Mouse (Mus musculus): ENCODE measurements around the gene Gsto2. TPM values are rescaled to one million over a fixed set of nuclear protein-coding genes. Genes with fewer than 3 reads are reported as not detected.

The Gsto2 gene
- polyA plus RNA-seq, 1 experiment from 2014 or later, result 1.2 TPM

DNA sequence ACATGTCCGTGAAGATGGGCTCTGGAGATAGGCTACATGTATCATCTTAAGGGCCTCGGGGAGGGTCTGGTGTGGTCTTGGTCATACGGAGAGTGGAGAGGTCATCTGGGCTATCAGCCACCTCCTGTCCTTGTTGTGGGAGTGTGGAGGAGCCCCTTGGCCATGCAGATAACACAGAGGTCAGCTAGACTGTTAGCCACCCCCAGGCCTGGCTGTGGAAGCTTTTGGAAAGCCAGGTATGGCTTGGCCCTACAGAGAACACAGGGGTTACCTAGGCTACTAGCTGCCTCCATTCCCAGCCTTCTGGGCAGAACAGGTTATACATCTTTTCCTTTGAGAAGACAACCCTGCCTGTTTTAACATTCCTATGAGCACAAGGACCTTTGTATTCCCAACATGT lies 2.8 kb upstream of the Gsto2 start:
- Histone ChIP-seq H3K9ac (no peak overlapping the region), H3K9me3 (no peaks in the 10 kb centered on the region), H3K36me3 (peaks cover 19% of the 10 kb centered on the region; the same call in 1 of the 2 replicates), H3K27ac (replicated peaks) (no peak overlapping the region), H3K27me3 (no peaks in the 10 kb centered on the region), H3K4me2 (no peak overlapping the region), H3K4me3 (no peak overlapping the region), H3K4me1 (replicated peaks) (peaks cover 11% of the 10 kb centered on the region)
- 94% methylated on average over 3 of the region's 3 CpGs for WGBS
- no peak for ATAC-seq (ENCODE audit: low FRiP score, low read depth)

DNA sequence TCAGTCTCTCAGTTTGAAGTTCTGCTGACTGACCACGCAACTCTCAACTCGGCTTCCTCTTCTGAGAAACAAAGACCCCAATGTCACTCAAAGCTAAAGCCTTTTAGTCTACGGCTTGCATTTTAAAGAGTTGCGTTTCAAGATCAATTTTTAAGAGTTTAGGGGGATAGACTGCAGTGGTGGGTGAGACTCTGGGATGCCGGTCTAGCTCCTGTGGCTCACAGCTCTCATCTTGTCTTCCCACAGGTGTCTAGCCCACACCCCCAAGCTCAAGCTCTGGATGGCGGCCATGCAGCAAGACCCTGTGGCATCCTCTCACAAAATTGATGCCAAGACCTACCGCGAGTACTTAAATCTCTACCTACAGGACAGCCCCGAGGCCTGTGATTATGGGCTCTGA lies 1.3 kb upstream of the Gsto2 start:
- ATAC-seq (ENCODE audit: low FRiP score, low read depth), result no peak
- Histone ChIP-seq H3K4me2 (no peak overlapping the region), H3K36me3 (peaks cover 19% of the 10 kb centered on the region; the same call in 1 of the 2 replicates), H3K27me3 (no peaks in the 10 kb centered on the region), H3K9ac (no peak overlapping the region), H3K4me1 (replicated peaks) (peaks cover 11% of the 10 kb centered on the region), H3K9me3 (no peaks in the 10 kb centered on the region), H3K27ac (replicated peaks) (no peak overlapping the region), H3K4me3 (no peak overlapping the region)
- WGBS, result 95% methylated on average over 9 of the region's 9 CpGs

DNA sequence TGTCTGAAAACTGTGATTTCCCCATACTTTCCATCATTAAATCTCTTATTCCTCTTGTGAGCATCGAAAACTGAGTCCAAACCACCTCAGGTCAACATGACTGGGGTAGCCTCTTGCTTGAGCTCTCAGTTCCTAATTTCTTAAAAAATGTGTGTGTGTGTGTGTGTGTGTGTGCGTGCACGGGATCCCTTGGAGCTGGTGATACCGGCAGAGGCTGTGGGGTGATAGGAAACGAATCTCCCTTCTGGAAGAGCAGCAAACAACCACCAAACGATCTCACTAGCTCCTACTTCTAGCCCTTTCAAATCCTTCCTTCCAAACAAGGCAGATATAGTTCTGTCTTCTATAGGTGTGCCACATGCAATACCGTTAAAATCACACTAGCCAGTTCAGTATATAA lies 613 bp upstream of the Gsto2 start:
- Histone ChIP-seq H3K36me3 (peaks cover 12% of the 10 kb centered on the region; the same call in 1 of the 2 replicates), H3K9me3 (no peaks in the 10 kb centered on the region), H3K9ac (peak overlapping the region; percentile 86; the same call in 1 of the 2 replicates), H3K4me2 (peak overlapping the region; percentile 83), H3K4me1 (replicated peaks) (peaks cover 11% of the 10 kb centered on the region), H3K27ac (replicated peaks) (peak overlapping the region; percentile 94; the same call in 1 of the 2 replicates), H3K27me3 (no peaks in the 10 kb centered on the region), H3K4me3 (peak overlapping the region; percentile 74)
- WGBS, result 87% methylated on average over 7 of the region's 7 CpGs
- no peak for ATAC-seq (ENCODE audit: low FRiP score, low read depth)

- no peak overlapping the region for H3K27ac ChIP-seq (replicated peaks)
- ATAC-seq (ENCODE audit: low FRiP score, low read depth), result no peak
- H3K9ac ChIP-seq, result no peak overlapping the region
- no peak overlapping the region for H3K4me2 ChIP-seq
- peaks cover 5% of the 10 kb centered on the region; the same call in 1 of the 2 replicates for H3K36me3 ChIP-seq
- WGBS, result 80% methylated on average over 4 of the region's 4 CpGs
- H3K9me3 ChIP-seq, result no peaks in the 10 kb centered on the region
- no peaks in the 10 kb centered on the region for H3K27me3 ChIP-seq
- H3K4me3 ChIP-seq, result no peak overlapping the region
- peaks cover 11% of the 10 kb centered on the region for H3K4me1 ChIP-seq (replicated peaks)
Measured at GRCm38 (mm10) chr19:47867628-47868175, 2.4 kb downstream of the Gsto2 start.

GRCm38 (mm10) chr19:47868951-47869350 lies 3.6 kb downstream of the Gsto2 start:
- Histone ChIP-seq H3K27me3 (no peaks in the 10 kb centered on the region), H3K9me3 (no peaks in the 10 kb centered on the region), H3K4me3 (no peak overlapping the region), H3K36me3 (no peaks in the 10 kb centered on the region; the same call in 1 of the 2 replicates), H3K4me2 (no peak overlapping the region), H3K4me1 (replicated peaks) (peaks cover 11% of the 10 kb centered on the region), H3K27ac (replicated peaks) (no peak overlapping the region), H3K9ac (no peak overlapping the region)
- 77% methylated on average over 4 of the region's 4 CpGs for WGBS
- ATAC-seq (ENCODE audit: low FRiP score, low read depth), result no peak

GRCm38 (mm10) chr19:47869516-47869915 lies 4.2 kb downstream of the Gsto2 start:
- Histone ChIP-seq H3K4me1 (replicated peaks) (peaks cover 9% of the 10 kb centered on the region), H3K9ac (no peak overlapping the region), H3K9me3 (no peaks in the 10 kb centered on the region), H3K4me2 (no peak overlapping the region), H3K27ac (replicated peaks) (no peak overlapping the region), H3K36me3 (no peaks in the 10 kb centered on the region), H3K4me3 (no peak overlapping the region), H3K27me3 (no peaks in the 10 kb centered on the region)
- ATAC-seq (ENCODE audit: low FRiP score, low read depth), result no peak
- 76% methylated on average over 3 of the region's 3 CpGs for WGBS

GRCm38 (mm10) chr19:47870102-47870666 lies 4.8 kb downstream of the Gsto2 start:
- Histone ChIP-seq H3K9ac (no peak overlapping the region), H3K27me3 (no peaks in the 10 kb centered on the region), H3K4me3 (no peak overlapping the region), H3K9me3 (no peaks in the 10 kb centered on the region), H3K36me3 (no peaks in the 10 kb centered on the region), H3K27ac (replicated peaks) (no peak overlapping the region), H3K4me2 (no peak overlapping the region), H3K4me1 (replicated peaks) (peaks cover 4% of the 10 kb centered on the region; the same call in 1 of the 2 replicates)
- no peak for ATAC-seq (ENCODE audit: low FRiP score, low read depth)
- 85% methylated on average over 7 of the region's 7 CpGs for WGBS

DNA sequence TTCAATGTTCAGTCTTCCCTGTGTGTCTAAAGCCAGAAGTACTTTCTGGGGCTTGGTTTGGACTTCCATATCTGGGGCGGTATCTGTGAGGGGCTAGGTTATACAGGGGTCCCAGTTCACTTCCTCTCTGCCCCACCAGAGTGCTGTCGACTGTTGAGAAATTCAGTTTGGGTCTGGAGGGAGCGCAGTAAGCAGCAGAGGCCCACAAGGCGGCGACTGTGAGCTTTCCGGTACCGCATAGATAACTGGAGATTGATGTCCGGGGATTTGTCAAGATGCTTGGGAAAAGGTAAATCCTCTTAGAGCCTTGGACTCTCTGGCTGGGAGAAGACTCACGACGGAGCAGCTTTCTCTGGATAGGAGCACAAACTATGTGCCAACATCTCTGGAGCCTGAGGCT lies 6.2 kb downstream of the Gsto2 start:
- no peak overlapping the region for H3K27ac ChIP-seq (replicated peaks)
- no peak overlapping the region for H3K4me3 ChIP-seq
- H3K36me3 ChIP-seq, result no peaks in the 10 kb centered on the region
- H3K4me1 ChIP-seq (replicated peaks), result no peaks in the 10 kb centered on the region
- no peak overlapping the region for H3K9ac ChIP-seq
- no peaks in the 10 kb centered on the region for H3K9me3 ChIP-seq
- H3K27me3 ChIP-seq, result no peaks in the 10 kb centered on the region
- H3K4me2 ChIP-seq, result no peak overlapping the region
- WGBS, result 23% methylated on average over 10 of the region's 10 CpGs
- ATAC-seq (ENCODE audit: low FRiP score, low read depth), result no peak

- H3K4me2 ChIP-seq, result no peak overlapping the region
- WGBS, result 82% methylated on average over 15 of the region's 15 CpGs
- no peaks in the 10 kb centered on the region for H3K9me3 ChIP-seq
- H3K36me3 ChIP-seq, result no peaks in the 10 kb centered on the region
- no peak overlapping the region for H3K4me3 ChIP-seq
- ATAC-seq (ENCODE audit: low FRiP score, low read depth), result no peak
- no peak overlapping the region for H3K27ac ChIP-seq (replicated peaks)
- no peaks in the 10 kb centered on the region for H3K4me1 ChIP-seq (replicated peaks)
- H3K9ac ChIP-seq, result no peak overlapping the region
- H3K27me3 ChIP-seq, result no peaks in the 10 kb centered on the region
Measured at GRCm38 (mm10) chr19:47876252-47876651, 10.9 kb downstream of the Gsto2 start.

- Histone ChIP-seq H3K36me3 (no peaks in the 10 kb centered on the region), H3K9ac (no peak overlapping the region), H3K9me3 (no peaks in the 10 kb centered on the region), H3K4me2 (no peak overlapping the region), H3K4me1 (replicated peaks) (no peaks in the 10 kb centered on the region), H3K4me3 (no peak overlapping the region), H3K27me3 (no peaks in the 10 kb centered on the region), H3K27ac (replicated peaks) (no peak overlapping the region)
- ATAC-seq (ENCODE audit: low FRiP score, low read depth), result no peak
- 86% methylated on average over 7 of the region's 7 CpGs for WGBS
Measured at GRCm38 (mm10) chr19:47881538-47881937, 16.2 kb downstream of the Gsto2 start.

DNA sequence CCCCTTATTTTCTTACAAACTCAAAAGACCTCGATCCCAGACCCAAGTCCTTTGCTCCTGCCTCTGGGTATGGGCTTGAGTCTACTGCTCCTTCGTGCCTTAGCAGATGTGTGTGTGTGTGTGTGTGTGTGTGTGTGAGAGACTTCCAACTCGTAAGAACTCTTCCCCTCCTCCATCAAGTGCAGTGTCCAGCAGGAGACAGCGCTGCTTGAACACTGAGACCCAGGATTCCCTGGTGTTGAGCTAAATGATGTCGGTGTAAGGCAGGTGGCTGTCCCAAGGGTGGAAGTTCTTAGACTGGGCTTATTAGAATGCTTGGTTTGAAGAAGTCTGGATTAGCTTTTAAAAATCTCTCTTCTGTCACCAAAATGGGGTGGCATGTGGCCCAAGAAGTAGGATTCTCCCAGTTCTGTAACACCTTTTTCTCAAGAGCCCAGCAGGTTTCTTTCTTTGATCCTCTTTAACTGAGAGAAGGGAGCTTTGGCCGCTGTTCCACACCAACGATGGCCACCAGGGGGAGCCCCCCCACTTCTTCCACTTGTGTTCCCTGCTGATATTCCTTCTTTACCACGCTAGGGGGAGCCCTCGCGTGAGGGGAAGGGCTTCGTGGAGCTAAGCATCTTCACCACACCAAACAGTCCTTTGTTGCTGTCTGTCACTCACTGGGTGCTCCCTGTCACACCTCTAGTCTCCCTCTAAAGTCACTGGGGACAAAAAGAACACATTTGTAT lies 17.0 kb downstream of the Gsto2 start:
- Histone ChIP-seq H3K4me1 (replicated peaks) (no peaks in the 10 kb centered on the region), H3K4me3 (no peak overlapping the region), H3K9me3 (no peaks in the 10 kb centered on the region), H3K4me2 (no peak overlapping the region), H3K9ac (no peak overlapping the region), H3K27me3 (no peaks in the 10 kb centered on the region), H3K36me3 (no peaks in the 10 kb centered on the region), H3K27ac (replicated peaks) (no peak overlapping the region)
- WGBS, result 28% methylated on average over 11 of the region's 11 CpGs
- peak; percentile 64; the same call in 1 of the 2 replicates for ATAC-seq (ENCODE audit: low FRiP score, low read depth)

DNA sequence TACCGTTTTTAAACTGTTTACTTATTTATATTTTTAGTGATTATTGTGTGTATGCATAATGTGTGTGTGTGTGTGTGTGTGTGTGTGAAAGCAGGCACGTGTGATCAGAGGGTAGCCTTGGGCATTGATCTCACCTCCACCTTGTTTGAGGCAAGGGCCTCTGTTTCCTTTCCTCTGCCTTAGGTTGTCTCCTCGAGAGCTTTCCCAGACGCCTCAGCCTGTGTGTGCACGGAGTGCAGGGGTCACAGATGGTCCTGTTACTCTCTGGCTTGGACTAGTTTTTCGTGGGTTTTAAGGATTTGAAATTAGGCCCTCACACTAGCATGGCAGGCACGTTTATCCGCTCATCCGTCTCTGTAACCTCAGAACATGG lies 17.5 kb downstream of the Gsto2 start:
- Histone ChIP-seq H3K4me1 (replicated peaks) (no peaks in the 10 kb centered on the region), H3K4me3 (no peak overlapping the region), H3K4me2 (no peak overlapping the region), H3K9me3 (no peaks in the 10 kb centered on the region), H3K27me3 (no peaks in the 10 kb centered on the region), H3K9ac (no peak overlapping the region), H3K36me3 (no peaks in the 10 kb centered on the region), H3K27ac (replicated peaks) (no peak overlapping the region)
- ATAC-seq (ENCODE audit: low FRiP score, low read depth), result no peak; the same call in 1 of the 2 replicates
- WGBS, result 63% methylated on average over 9 of the region's 9 CpGs
